Mouse (Mus musculus) stomach, postnatal 0 days (tissue): Measurements from ENCODE around the gene Eme1.

Experiments used
- CTCF ChIP-seq: IDR thresholded peaks from 2 replicates; pipeline ENCODE4 v1.5.1; 2016; ENCODE audit warnings: antibody characterized with exemption, low read depth, mild to moderate bottlenecking, moderate library complexity
- EP300 ChIP-seq: optimal IDR thresholded peaks from 2 replicates; pipeline ENCODE3; 2016; ENCODE audit warnings: antibody characterized with exemption

- TF ChIP-seq CTCF (no peak), EP300 (no peak)
Observed at GRCm38 (mm10) chr11:94601321-94602281, 52.2 kb downstream of the Eme1 start, which contains the start of gene Acsf2.
